Mouse (Mus musculus) forebrain, postnatal 0 days (tissue): Measurements from ENCODE around the gene Pidd1. TPM values are rescaled to one million over a fixed set of nuclear protein-coding genes. Genes with fewer than 3 reads are reported as not detected.
A peak's percentile ranks its signal among the peaks of the same experiment; 100 is the strongest.

Experiments used
- ATAC-seq: fragments of 200-750 bp; cut with Nextera tagmentation; 2 replicates; pipeline ENCODE4 v1.8.0; 2017; ENCODE audit warnings: mild to moderate bottlenecking, moderate library complexity
- DNase-seq: peaks from one replicate; pipeline ENCODE4 v3.0.0-alpha.2; 2015
- H3K27ac ChIP-seq: fragments of 300-500 bp; sonication (generic); 2 replicates; pipeline ENCODE4 v1.5.1; 2014; ENCODE audit warnings: low read depth, mild to moderate bottlenecking, antibody characterized with exemption, low read length, moderate library complexity, mixed read lengths
- H3K27me3 ChIP-seq: fragments of 300-500 bp; sonication (generic); 2 replicates; pipeline ENCODE4 v1.6.1; 2014; ENCODE audit warnings: mild to moderate bottlenecking, low read length, mixed read lengths; ENCODE audit not compliant: insufficient read depth
- H3K36me3 ChIP-seq: fragments of 300-500 bp; sonication (generic); 2 replicates; pipeline ENCODE4 v1.6.1; 2014; ENCODE audit warnings: mild to moderate bottlenecking, moderate library complexity; ENCODE audit not compliant: insufficient read depth
- H3K4me1 ChIP-seq: fragments of 300-500 bp; sonication (generic); 2 replicates; pipeline ENCODE4 v1.6.1; 2014; ENCODE audit warnings: antibody characterized with exemption; ENCODE audit not compliant: insufficient read depth
- H3K4me2 ChIP-seq: fragments of 300-500 bp; sonication (generic); 2 replicates; pipeline ENCODE4 v1.6.1; 2014; ENCODE audit warnings: low read depth, mild to moderate bottlenecking, moderate library complexity
- H3K4me3 ChIP-seq: fragments of 300-500 bp; sonication (generic); 2 replicates; pipeline ENCODE4 v1.5.1; 2014; ENCODE audit warnings: low read depth, low read length, mixed read lengths
- H3K9ac ChIP-seq: fragments of 300-500 bp; sonication (generic); 2 replicates; pipeline ENCODE4 v1.6.1; 2014; ENCODE audit warnings: mild to moderate bottlenecking
- H3K9me3 ChIP-seq: fragments of 300-500 bp; sonication (generic); 2 replicates; pipeline ENCODE4 v1.6.1; 2016; ENCODE audit warnings: low read length
- CTCF ChIP-seq: sonication (generic); IDR thresholded peaks from 2 replicates; pipeline ENCODE4 v1.5.1; 2016; ENCODE audit warnings: antibody characterized with exemption, control low read depth, low read depth
- WGBS: fragments of 180-500 bp; shearing (Covaris S2); extraction: QIAGEN DNeasy Blood & Tissue Kit; methylation state at CpG from one replicate; pipeline ENCODE4 v1.1.7; 2014; 5-methylcytosine and 5-hydroxymethylcytosine counted together
- polyA plus RNA-seq: library from polyadenylated mRNA; unstranded; fragments of >200 nt; fragmentation: Nextera tagmentation; extraction: Ambion mirVana; gene quantifications from 2 replicates; pipeline ENCODE4 v1.2.1, GENCODE M21; 2015
- total RNA-seq: library from RNA; depleted of rRNA; stranded (reverse); fragments of >200 nt; gene quantifications from 2 replicates; pipeline ENCODE4 v1.2.3, GENCODE M21; 2014

Gene Pidd1
- total and polyA plus RNA-seq, 2 experiments from 2014 or later = 2.0 to 2.3 TPM

- H3K27ac ChIP-seq = no peak overlapping the region
Measured at GRCm38 (mm10) chr7:141394771-141395170, 49.1 kb downstream of the Pidd1 start.

GRCm38 (mm10) chr7:141394158-141394557 is 49.7 kb downstream of the Pidd1 start:
- H3K9ac ChIP-seq = no peak overlapping the region
- TF ChIP-seq CTCF = no peak

More at GRCm38 (mm10) chr7:141394771-141395170, 49.1 kb downstream of the Pidd1 start:
- H3K4me2 ChIP-seq = no peak overlapping the region
- ATAC-seq (no peak), DNase-seq (peak; percentile 73)
- no peak overlapping the region for H3K4me3 ChIP-seq
- 26% methylated on average over 6 of the region's 6 CpGs for WGBS
- TF ChIP-seq CTCF = peak; percentile 85
- H3K9ac ChIP-seq = no peak overlapping the region
- no peaks in the 10 kb centered on the region for H3K27me3 ChIP-seq
- peaks cover 34% of the 10 kb centered on the region for H3K36me3 ChIP-seq
- H3K9me3 ChIP-seq = no peaks in the 10 kb centered on the region
- peaks cover 7% of the 10 kb centered on the region for H3K4me1 ChIP-seq

GRCm38 (mm10) chr7:141392552-141393222 is 51.1 kb downstream of the Pidd1 start:
- Histone ChIP-seq H3K27me3 (no peaks in the 10 kb centered on the region; the same call in 1 of the 2 replicates), H3K4me3 (peak overlapping the region; percentile 60), H3K4me1 (peaks cover 7% of the 10 kb centered on the region), H3K9ac (peak overlapping the region; percentile 58), H3K4me2 (peak overlapping the region; percentile 96), H3K27ac (no peak overlapping the region), H3K36me3 (peaks cover 15% of the 10 kb centered on the region), H3K9me3 (no peaks in the 10 kb centered on the region)
- DNase-seq = no peak
- 11% methylated on average over 9 of the region's 9 CpGs for WGBS
- TF ChIP-seq CTCF = no peak
- ATAC-seq = no peak; the same call in 1 of the 2 replicates

More at GRCm38 (mm10) chr7:141394158-141394557, 49.7 kb downstream of the Pidd1 start:
- Histone ChIP-seq H3K9me3 (no peaks in the 10 kb centered on the region), H3K4me1 (peaks cover 7% of the 10 kb centered on the region), H3K27ac (no peak overlapping the region), H3K36me3 (peaks cover 27% of the 10 kb centered on the region), H3K4me2 (no peak overlapping the region), H3K4me3 (no peak overlapping the region), H3K27me3 (no peaks in the 10 kb centered on the region; the same call in 1 of the 2 replicates)
- DNase-seq (no peak), ATAC-seq (no peak)
- 91% methylated on average over 7 of the region's 7 CpGs for WGBS

GRCm38 (mm10) chr7:141391625-141392551 is 51.9 kb downstream of the Pidd1 start, which contains the start of gene Taldo1:
Gene Taldo1 (plus strand): TSS chr7:141392199.
- H3K9me3 ChIP-seq = no peaks in the 10 kb centered on the region

GRCm38 (mm10) chr7:141390326-141391259 is 53.2 kb downstream of the Pidd1 start:
- ATAC-seq (no peak), DNase-seq (no peak)
- Histone ChIP-seq H3K36me3 (no peaks in the 10 kb centered on the region), H3K9ac (no peak overlapping the region), H3K4me3 (no peak overlapping the region), H3K27ac (no peak overlapping the region), H3K9me3 (no peaks in the 10 kb centered on the region), H3K27me3 (no peaks in the 10 kb centered on the region; the same call in 1 of the 2 replicates), H3K4me1 (peaks cover 7% of the 10 kb centered on the region), H3K4me2 (no peak overlapping the region)
- WGBS = 60% methylated on average over 9 of the region's 9 CpGs
- no peak for TF ChIP-seq CTCF

More at GRCm38 (mm10) chr7:141391625-141392551, 51.9 kb downstream of the Pidd1 start, which contains the start of gene Taldo1:
- H3K4me3 ChIP-seq = peak within 1 kb of the TSS; percentile 60
- WGBS = 1% methylated on average over 57 of the region's 57 CpGs
- H3K9ac ChIP-seq = peak within 1 kb of the TSS; percentile 58
- peak within 1 kb of the TSS; percentile 70 for H3K27ac ChIP-seq
- peaks cover 11% of the 10 kb centered on the region for H3K36me3 ChIP-seq
- ATAC-seq (peak; percentile 97), DNase-seq (peak; percentile 95)
- peak within 1 kb of the TSS; percentile 96 for H3K4me2 ChIP-seq
- peaks cover 7% of the 10 kb centered on the region for H3K4me1 ChIP-seq
- H3K27me3 ChIP-seq = no peaks in the 10 kb centered on the region; the same call in 1 of the 2 replicates
- TF ChIP-seq CTCF = no peak
